Mouse (Mus musculus) liver, embryonic 15.5 days (tissue): ENCODE results near the gene Uckl1. TPM values are rescaled to one million over a fixed set of nuclear protein-coding genes. Genes with fewer than 3 reads are reported as not detected.

ENCODE experiments used
- ATAC-seq: fragments of 200-750 bp; cut with Nextera tagmentation; 2 replicates; pipeline ENCODE4 v1.8.0; 2017; ENCODE audit warnings: moderate number of reproducible peaks, mild to moderate bottlenecking, moderate library complexity; ENCODE audit not compliant: insufficient read depth
- H3K27ac ChIP-seq: fragments of 300-500 bp; sonication (generic); replicated peaks from 2 replicates; pipeline ENCODE4 v1.5.1; 2015; ENCODE audit warnings: mild to moderate bottlenecking, inconsistent platforms
- H3K27me3 ChIP-seq: fragments of 300-500 bp; sonication (generic); 2 replicates; pipeline ENCODE4 v1.6.1; 2015; ENCODE audit warnings: mild to moderate bottlenecking, inconsistent platforms
- H3K36me3 ChIP-seq: fragments of 300-500 bp; sonication (generic); replicated peaks from 2 replicates; pipeline ENCODE4 v1.6.1; 2015; ENCODE audit warnings: moderate library complexity, mild to moderate bottlenecking, inconsistent platforms
- H3K4me1 ChIP-seq: fragments of 300-500 bp; sonication (generic); replicated peaks from 2 replicates; pipeline ENCODE4 v1.6.1; 2015; ENCODE audit warnings: inconsistent platforms
- H3K4me2 ChIP-seq: fragments of 300-500 bp; sonication (generic); 2 replicates; pipeline ENCODE4 v1.6.1; 2015; ENCODE audit warnings: moderate library complexity, mild to moderate bottlenecking, inconsistent platforms
- H3K4me3 ChIP-seq: fragments of 300-500 bp; sonication (generic); replicated peaks from 2 replicates; pipeline ENCODE4 v1.5.1; 2015; ENCODE audit warnings: mild to moderate bottlenecking, inconsistent platforms
- H3K9ac ChIP-seq: fragments of 300-500 bp; sonication (generic); 2 replicates; pipeline ENCODE4 v1.6.1; 2015; ENCODE audit warnings: moderate library complexity, mild to moderate bottlenecking, inconsistent platforms
- H3K9me3 ChIP-seq: fragments of 300-500 bp; sonication (generic); replicated peaks from 2 replicates; pipeline ENCODE4 v1.6.1; 2016; ENCODE audit warnings: inconsistent platforms
- WGBS: fragments of 180-500 bp; shearing (Covaris S2); methylation state at CpG from one replicate; pipeline ENCODE4 v1.1.7; 2015; ENCODE audit warnings: mixed read lengths; ENCODE audit not compliant: insufficient replicate concordance; 5-methylcytosine and 5-hydroxymethylcytosine counted together
- polyA plus RNA-seq: library from polyadenylated mRNA; unstranded; fragments of >200 nt; fragmentation: Nextera tagmentation; extraction: Ambion mirVana; gene quantifications from 2 replicates; pipeline ENCODE4 v1.2.1, GENCODE M21; 2015

Gene Uckl1
- polyA plus RNA-seq, 1 experiment from 2014 or later: 20.4 TPM

DNA sequence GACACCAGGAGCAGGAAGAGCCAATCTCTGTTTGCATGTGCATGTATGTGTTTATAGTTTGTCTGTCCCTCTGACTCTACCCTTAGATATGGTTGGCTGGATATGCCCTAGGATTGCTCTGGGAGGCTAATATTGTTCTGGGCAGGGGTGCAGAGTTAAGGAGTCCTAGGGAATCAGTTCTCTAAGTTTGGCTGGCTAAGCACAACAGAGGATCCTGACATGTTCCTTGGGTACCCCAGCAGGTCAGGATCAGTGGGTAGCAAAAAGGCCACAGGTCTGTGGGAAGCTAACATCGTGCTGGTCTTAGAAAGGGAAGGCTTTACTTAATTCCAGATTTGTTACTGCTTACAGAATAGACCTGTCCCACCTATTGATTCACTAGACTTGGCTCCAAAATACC is 5.0 kb downstream of the Uckl1 start:
- Histone ChIP-seq H3K4me2 (peak overlapping the region; percentile 98), H3K9ac (no peak overlapping the region), H3K36me3 (no peaks in the 10 kb centered on the region; the same call in 1 of the 2 replicates), H3K4me3 (no peak overlapping the region), H3K27me3 (no peaks in the 10 kb centered on the region), H3K9me3 (no peaks in the 10 kb centered on the region), H3K27ac (peak overlapping the region; percentile 66; the same call in 1 of the 2 replicates), H3K4me1 (peaks cover 75% of the 10 kb centered on the region)
- WGBS: 78% methylated on average over 1 of the region's 1 CpGs
- ATAC-seq: no peak

DNA sequence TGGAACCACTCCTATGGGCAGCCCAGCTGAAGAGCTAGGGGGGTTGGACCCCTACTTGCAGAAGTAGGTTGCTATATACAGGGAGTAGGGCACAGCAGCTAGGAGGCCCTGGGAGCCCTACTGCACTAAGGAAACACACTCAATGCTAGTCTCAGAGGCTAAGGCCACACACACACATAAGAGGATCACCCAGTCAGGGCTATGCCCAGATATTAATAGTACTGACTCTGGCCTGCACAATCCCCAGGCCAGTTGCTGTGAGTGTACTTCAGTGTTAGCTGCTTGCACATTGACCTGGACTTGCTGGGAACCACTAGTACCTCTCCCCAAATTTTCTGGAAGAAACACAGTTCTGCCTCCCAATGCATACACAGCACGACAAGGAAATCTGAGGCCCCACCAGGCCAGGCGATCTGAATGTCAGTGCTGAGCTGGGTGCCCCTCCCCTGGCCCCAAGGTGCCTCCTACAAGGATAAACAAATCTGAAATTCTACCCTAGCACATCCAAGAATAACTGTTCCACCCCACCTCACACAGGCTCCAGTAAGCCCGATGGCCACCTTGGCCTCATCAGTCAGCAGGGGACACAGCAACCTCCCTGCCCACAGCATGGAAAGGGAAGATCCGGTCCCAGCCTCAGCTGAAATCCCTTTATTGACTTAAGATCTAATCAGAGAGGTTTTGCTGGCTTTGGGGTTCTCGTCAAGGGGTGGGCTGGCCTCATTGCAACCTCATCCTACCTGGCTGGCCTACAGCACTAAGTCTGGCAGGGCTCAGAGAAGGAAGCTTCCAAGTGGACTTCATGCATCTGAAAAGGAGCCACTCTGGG is 5.7 kb downstream of the Uckl1 start:
- no peaks in the 10 kb centered on the region for H3K9me3 ChIP-seq
- no peak overlapping the region for H3K4me3 ChIP-seq
- H3K27ac ChIP-seq: peak overlapping the region; percentile 66
- ATAC-seq: no peak
- H3K4me1 ChIP-seq: peaks cover 82% of the 10 kb centered on the region
- no peaks in the 10 kb centered on the region for H3K27me3 ChIP-seq
- WGBS: 55% methylated on average over 5 of the region's 5 CpGs
- H3K9ac ChIP-seq: peak overlapping the region; percentile 26; the same call in 1 of the 2 replicates
- H3K4me2 ChIP-seq: peak overlapping the region; percentile 48
- no peaks in the 10 kb centered on the region for H3K36me3 ChIP-seq

DNA sequence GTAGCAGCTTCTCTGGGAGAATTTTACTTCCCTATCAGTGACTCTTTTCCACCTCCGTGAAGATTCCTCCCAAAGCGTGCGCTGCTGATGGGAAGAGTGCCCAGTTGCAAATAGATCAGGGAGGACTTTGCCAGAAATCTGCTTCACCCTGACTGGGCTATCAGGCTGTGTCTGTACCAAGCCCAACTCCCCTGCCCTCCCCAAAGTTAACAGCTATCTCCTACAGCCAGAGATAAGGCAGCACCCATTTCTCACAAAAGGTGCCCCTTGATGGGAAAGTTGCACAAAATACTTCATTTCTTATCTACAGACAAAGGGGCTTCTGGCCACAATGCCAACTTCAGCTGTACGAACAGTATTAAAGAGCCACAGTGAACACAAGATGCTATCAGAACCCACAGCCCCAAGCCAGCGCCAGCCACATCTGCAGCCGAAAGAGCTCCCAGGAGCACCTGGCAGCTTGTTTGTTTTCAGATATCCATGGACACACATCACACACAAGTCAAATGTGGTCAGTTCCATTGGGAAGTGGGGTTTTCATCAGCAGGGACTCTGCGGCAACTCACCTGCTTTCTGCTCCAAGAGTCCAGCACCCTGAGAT is 6.6 kb downstream of the Uckl1 start:
- Histone ChIP-seq H3K36me3 (peaks cover 5% of the 10 kb centered on the region; the same call in 1 of the 2 replicates), H3K27ac (peak overlapping the region; percentile 66), H3K4me3 (0 out of 2 replicates have a peak overlapping the region, but pooled peaks have one; percentile 3), H3K27me3 (no peaks in the 10 kb centered on the region), H3K9ac (peak overlapping the region; percentile 26; the same call in 1 of the 2 replicates), H3K4me2 (peak overlapping the region; percentile 48), H3K9me3 (no peaks in the 10 kb centered on the region), H3K4me1 (peaks cover 88% of the 10 kb centered on the region)
- 21% methylated on average over 7 of the region's 7 CpGs for WGBS
- ATAC-seq: peak; percentile 44

DNA sequence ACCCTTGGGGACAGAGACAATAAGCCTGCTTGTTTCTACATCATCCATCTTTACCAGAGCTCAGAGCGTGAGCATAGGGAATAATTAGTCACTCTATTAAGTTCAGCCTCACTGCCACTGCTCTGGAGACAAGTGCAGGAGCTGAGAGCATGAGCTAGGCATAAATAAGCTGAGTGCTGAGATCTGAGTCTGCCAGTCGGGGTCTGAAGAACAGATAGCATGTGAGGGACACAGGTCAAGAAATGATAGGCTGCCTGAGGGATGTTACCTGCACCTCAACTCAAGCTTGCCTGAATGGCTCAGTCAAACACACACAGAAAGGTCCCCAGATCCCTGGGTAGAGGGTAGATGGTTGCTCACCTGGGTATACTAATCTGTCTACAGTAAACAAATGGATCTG is 7.6 kb downstream of the Uckl1 start:
- H3K4me2 ChIP-seq: peak overlapping the region; percentile 48
- H3K4me3 ChIP-seq: no peak overlapping the region
- H3K9ac ChIP-seq: 0 out of 2 replicates have a peak overlapping the region, but pooled peaks have one; percentile 0
- H3K27me3 ChIP-seq: no peaks in the 10 kb centered on the region
- H3K27ac ChIP-seq: peak overlapping the region; percentile 66
- WGBS: 58% methylated on average over 2 of the region's 2 CpGs
- H3K9me3 ChIP-seq: no peaks in the 10 kb centered on the region
- H3K4me1 ChIP-seq: peaks cover 81% of the 10 kb centered on the region
- peaks cover 14% of the 10 kb centered on the region for H3K36me3 ChIP-seq
- no peak for ATAC-seq

DNA sequence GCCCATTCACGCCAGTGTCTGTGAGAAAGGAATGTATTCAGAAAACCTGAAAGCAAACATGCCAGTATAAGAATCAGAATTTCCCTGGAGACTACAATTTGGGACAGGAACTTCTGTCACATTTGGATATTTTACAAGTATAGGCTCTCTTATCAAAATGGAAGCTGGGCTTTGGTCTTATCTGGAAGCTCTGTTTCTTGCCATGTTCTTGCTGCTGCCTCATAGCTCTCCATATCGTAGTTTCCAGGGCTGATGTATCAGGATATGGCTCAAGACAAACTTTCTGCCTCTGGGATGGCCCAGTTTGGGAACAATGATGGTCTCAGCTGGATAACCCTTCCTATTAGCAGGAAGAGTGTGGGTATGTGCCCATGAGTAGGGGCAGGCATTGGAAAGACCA is 8.1 kb downstream of the Uckl1 start:
- no peak for ATAC-seq
- Histone ChIP-seq H3K4me3 (no peak overlapping the region), H3K36me3 (peaks cover 17% of the 10 kb centered on the region), H3K9ac (no peak overlapping the region), H3K4me1 (peaks cover 82% of the 10 kb centered on the region), H3K4me2 (peak overlapping the region; percentile 48), H3K9me3 (no peaks in the 10 kb centered on the region), H3K27me3 (no peaks in the 10 kb centered on the region), H3K27ac (peak overlapping the region; percentile 66)
- 52% methylated on average over 2 of the region's 2 CpGs for WGBS

DNA sequence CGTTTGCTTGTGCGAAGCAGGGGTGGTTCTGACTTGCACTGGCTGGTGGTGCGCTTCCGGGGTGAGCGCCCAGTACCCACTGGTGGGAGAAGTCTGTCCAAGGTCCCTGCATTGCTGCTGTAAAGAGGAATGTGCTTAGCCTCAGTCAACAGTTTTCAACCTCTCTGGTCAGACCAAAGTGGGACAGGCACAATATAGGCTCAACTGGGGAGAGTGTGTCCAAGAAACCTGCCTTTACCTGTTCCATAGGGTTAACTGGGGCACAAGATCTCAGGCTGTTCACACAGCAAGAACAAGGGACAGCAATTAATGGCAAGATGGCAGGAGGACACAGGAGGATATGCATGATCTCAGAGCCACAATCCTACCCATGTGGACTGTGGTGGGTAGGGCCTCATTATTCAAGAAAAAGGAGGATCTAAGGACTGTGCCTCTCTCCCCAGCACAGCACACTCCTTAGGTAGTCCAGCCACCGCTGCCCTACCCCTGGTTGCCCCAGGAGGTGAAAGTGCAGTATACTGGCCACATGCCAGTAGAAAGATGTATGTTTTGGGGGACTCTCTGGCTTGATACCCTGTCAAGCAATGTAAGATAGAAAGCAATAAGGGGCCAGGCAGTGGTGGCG is 9.7 kb downstream of the Uckl1 start:
- no peak for ATAC-seq
- H3K4me3 ChIP-seq: no peak overlapping the region
- no peaks in the 10 kb centered on the region for H3K27me3 ChIP-seq
- H3K4me1 ChIP-seq: peaks cover 82% of the 10 kb centered on the region
- no peak overlapping the region for H3K4me2 ChIP-seq
- H3K36me3 ChIP-seq: peaks cover 17% of the 10 kb centered on the region
- WGBS: 88% methylated on average over 7 of the region's 7 CpGs
- H3K27ac ChIP-seq: no peak overlapping the region
- H3K9me3 ChIP-seq: no peaks in the 10 kb centered on the region
- H3K9ac ChIP-seq: no peak overlapping the region

DNA sequence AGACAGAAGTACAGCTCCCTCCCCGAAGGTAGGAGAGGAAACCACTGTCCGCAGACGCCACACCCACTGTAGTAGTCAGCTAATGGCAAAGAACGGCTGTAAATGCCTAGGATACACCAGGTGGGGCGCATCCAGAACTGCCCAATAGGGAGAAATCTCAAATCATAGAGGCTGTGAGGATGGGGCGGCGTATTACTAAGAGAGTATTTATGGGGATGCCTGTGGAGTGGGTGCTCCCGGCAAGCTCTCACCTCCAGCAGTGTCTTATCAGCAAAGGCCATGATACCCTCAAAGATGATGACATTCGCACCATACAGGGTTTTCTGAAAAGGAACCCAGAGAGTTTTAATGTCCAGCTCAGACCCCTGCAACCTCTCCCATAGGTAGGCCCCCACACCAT is 10.7 kb downstream of the Uckl1 start:
- no peaks in the 10 kb centered on the region for H3K27me3 ChIP-seq
- peaks cover 17% of the 10 kb centered on the region for H3K36me3 ChIP-seq
- H3K9me3 ChIP-seq: no peaks in the 10 kb centered on the region
- no peak overlapping the region for H3K27ac ChIP-seq
- WGBS: 56% methylated on average over 9 of the region's 9 CpGs
- no peak overlapping the region for H3K4me2 ChIP-seq
- H3K9ac ChIP-seq: no peak overlapping the region
- peaks cover 82% of the 10 kb centered on the region for H3K4me1 ChIP-seq
- no peak overlapping the region for H3K4me3 ChIP-seq
- ATAC-seq: no peak

DNA sequence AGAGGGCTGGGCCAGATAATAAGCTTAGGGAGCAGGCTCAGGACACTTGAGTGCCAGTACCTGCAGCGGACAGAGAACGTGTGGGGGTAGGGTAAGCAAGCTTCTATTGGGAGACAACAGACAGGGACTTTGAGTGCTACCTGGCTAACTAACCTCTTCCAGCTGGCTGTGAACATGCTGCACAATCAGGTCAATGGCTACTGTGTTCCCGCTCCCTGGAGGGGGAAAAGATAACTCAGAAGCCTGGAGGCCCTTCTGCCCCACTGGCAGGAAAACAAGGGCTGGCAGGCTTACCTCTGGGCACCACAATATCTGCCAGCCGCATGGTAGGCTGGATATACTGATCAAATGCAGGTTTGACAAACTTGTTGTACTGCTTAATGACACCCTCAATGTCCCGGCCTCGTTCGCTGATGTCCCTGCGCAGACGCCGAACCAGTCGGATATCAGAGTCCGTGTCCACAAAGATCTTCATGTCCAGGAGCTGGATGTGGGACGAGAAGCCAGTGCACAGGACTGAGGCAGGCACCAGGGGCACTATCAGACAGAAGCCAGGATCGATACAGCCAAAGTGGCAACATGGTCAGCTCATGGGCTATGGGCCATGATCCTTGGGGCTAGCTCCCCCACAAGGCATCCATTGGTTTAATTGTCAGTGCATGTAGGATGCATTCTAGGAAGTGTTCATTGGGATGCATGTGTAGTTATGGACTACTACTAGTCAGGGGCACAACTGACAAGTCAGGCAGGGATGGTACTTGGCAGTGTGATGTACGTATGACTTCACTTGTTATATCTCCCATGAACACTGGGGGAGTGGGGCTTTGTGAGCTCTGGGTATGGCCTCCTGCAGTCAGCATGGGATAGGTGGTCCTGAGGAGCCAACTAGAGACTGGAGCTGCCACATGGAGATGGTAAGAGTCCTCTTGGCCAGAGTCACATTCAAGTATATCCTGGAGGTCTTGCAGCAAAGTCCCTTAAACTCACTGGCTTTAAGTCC is 11.5 kb downstream of the Uckl1 start:
- H3K4me2 ChIP-seq: no peak overlapping the region
- H3K9me3 ChIP-seq: no peaks in the 10 kb centered on the region
- ATAC-seq: no peak
- H3K27me3 ChIP-seq: no peaks in the 10 kb centered on the region
- WGBS: 84% methylated on average over 15 of the region's 15 CpGs
- peaks cover 17% of the 10 kb centered on the region for H3K36me3 ChIP-seq
- no peak overlapping the region for H3K9ac ChIP-seq
- no peak overlapping the region for H3K27ac ChIP-seq
- peaks cover 82% of the 10 kb centered on the region for H3K4me1 ChIP-seq
- no peak overlapping the region for H3K4me3 ChIP-seq

DNA sequence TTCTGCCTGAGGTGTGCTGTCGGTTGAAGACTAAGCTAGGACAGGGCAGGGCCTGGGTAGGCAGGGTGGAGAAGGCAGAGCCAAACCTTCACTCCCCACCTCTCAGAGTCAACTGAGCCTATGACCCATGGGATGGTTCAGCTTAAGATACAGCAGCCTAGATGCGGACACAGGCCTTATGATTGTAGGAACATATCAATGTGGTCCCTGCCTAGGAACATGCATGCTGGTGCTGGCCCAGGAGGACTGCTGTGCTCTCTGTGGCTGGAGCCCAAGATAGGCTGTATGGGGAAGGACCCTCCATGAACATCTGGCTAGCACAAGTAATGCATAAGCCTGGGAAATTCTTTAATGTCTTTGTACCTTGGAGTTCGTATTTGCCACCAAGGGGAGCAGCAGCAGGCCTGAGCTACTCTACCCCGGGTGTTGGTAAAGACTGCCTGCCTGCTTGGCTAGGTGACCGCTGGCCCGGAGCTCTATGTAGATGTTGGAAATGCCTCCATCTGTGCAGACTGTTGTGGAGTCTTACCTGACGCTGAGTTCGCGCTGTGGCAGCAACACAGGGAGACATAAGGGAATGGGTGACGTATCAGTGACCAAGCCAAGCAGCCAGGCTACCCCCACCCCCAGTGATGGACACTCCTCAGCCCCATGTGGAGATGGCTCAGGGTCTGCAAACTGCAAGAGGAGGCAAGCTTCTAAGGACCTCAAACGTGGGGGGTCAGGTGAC is 12.6 kb downstream of the Uckl1 start:
- ATAC-seq: no peak
- WGBS: 84% methylated on average over 11 of the region's 11 CpGs

More for the DNA sequence above, 12.6 kb downstream of the Uckl1 start:
- H3K27me3 ChIP-seq: no peaks in the 10 kb centered on the region
- peaks cover 74% of the 10 kb centered on the region for H3K4me1 ChIP-seq
- no peak overlapping the region for H3K4me3 ChIP-seq
- H3K36me3 ChIP-seq: peaks cover 17% of the 10 kb centered on the region
- H3K27ac ChIP-seq: no peak overlapping the region
- H3K4me2 ChIP-seq: no peak overlapping the region
- no peak overlapping the region for H3K9ac ChIP-seq
- H3K9me3 ChIP-seq: no peaks in the 10 kb centered on the region
